Mouse (Mus musculus) embryo, embryonic 11 days (tissue): ENCODE measurements around the gene Atf6b.

Source experiments
- DNase-seq: peaks from one replicate; pipeline ENCODE4 v3.0.0-alpha.2; 2015

The Atf6b gene

GRCm38 (mm10) chr17:34700671-34701071, 53.7 kb downstream of the Atf6b start:
- DNase-seq, result no peak
